8 mouse cellular contexts compared by ENCODE assay signal in the genomic region with DNA sequence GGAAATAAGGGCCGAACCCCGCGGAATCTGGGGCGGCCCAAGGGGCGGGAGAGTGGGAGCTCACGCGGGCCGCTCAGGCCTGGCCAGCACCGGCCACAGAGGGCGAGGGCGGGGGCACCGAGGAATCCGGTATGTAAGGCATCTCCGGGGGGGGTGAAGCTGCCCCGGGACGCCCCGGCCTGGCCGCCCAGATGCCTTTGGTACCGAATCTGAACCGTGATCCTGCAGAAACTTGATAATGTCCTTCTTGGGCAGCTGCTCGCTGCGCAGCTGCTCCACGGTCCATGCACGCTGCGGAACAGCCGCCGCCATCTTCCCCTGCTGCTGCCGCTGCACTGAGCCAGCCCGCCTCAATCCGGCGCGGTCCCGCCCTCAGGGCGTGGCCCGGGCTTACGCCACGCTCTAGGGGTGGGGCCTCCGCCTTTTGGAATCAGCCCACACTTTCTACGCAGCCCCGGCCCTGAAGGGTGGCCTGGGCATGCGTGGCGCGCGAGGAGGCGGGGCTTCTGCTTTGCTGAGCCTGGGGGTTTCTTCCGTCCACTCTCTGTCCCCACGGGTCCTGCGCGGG. TPM values are rescaled to one million over a fixed set of nuclear protein-coding genes. Genes with fewer than 3 reads are reported as not detected.
DNase-seq lines count a peak whose midpoint lies in the region; ATAC-seq and TF ChIP-seq lines count a peak whose summit lies in the region.

Gene Fkbp3, minus strand, starts transcription at position 397 of the 568 bp plus-strand sequence.

- H3K9me3 ChIP-seq in E14TG2a.4 (ENCODE audit: low read length), result no peaks in the 10 kb centered on the region
- no peaks in the 10 kb centered on the region for H3K9me3 ChIP-seq in forebrain, embryonic 12.5 days
- no peaks in the 10 kb centered on the region for H3K9me3 ChIP-seq in heart, postnatal 0 days (replicated peaks; ENCODE audit: control insufficient read depth, low read length)
- H3K9me3 ChIP-seq in liver, embryonic 16.5 days (replicated peaks; ENCODE audit: control insufficient read depth, low read length), result no peaks in the 10 kb centered on the region
- H3K9me3 ChIP-seq in neural tube, embryonic 13.5 days, result no peaks in the 10 kb centered on the region

- peak; percentile 84 for TF ChIP-seq POLR2A in testis, adult 2 months (IDR thresholded peaks at IDR 0.05; ENCODE audit: control insufficient read depth, low read depth, low read length)

- ATAC-seq in forebrain, embryonic 12.5 days (ENCODE audit: low FRiP score), result peak; percentile 99
- peak; percentile 99 for ATAC-seq in heart, postnatal 0 days (ENCODE audit: insufficient read depth, low read depth)
- peak; percentile 98 for ATAC-seq in liver, embryonic 16.5 days (ENCODE audit: low read depth)
- ATAC-seq in neural tube, embryonic 13.5 days (ENCODE audit: low read depth), result peak; percentile 99

- H3K4me3 ChIP-seq in E14TG2a.4 (replicated peaks; ENCODE audit: low read length), result peak within 1 kb of the TSS; percentile 97
- peak within 1 kb of the TSS; percentile 83 for H3K4me3 ChIP-seq in forebrain, embryonic 12.5 days (replicated peaks)
- H3K4me3 ChIP-seq in heart, postnatal 0 days (ENCODE audit: low read depth, low read length), result peak within 1 kb of the TSS; percentile 96
- H3K4me3 ChIP-seq in liver, embryonic 16.5 days (ENCODE audit: low read depth, low read length), result peak within 1 kb of the TSS; percentile 84
- peak within 1 kb of the TSS; percentile 87 for H3K4me3 ChIP-seq in neural tube, embryonic 13.5 days
- H3K4me3 ChIP-seq in testis, adult 2 months (ENCODE audit: control insufficient read depth, low read depth, low read length), result peak within 1 kb of the TSS; percentile 91

- H3K36me3 ChIP-seq in E14TG2a.4 (ENCODE audit: insufficient read depth, low read length), result peaks cover 55% of the 10 kb centered on the region
- H3K36me3 ChIP-seq in forebrain, embryonic 12.5 days (replicated peaks), result peaks cover 8% of the 10 kb centered on the region
- peaks cover under 1% of the 10 kb centered on the region; the same call in 1 of the 2 replicates for H3K36me3 ChIP-seq in heart, postnatal 0 days (replicated peaks; ENCODE audit: control insufficient read depth, insufficient read depth, low read length)
- peaks cover under 1% of the 10 kb centered on the region; the same call in 1 of the 2 replicates for H3K36me3 ChIP-seq in liver, embryonic 16.5 days (ENCODE audit: control insufficient read depth, insufficient read depth)
- peaks cover 8% of the 10 kb centered on the region for H3K36me3 ChIP-seq in neural tube, embryonic 13.5 days
- no peaks in the 10 kb centered on the region for H3K36me3 ChIP-seq in testis, adult 2 months (ENCODE audit: control insufficient read depth, insufficient read depth, low read length)

- TF ChIP-seq EP300 in heart, postnatal 0 days (IDR thresholded peaks at IDR 0.05; ENCODE audit: low read depth), result 0 out of 2 replicates have a peak, but pooled peaks have one; percentile 43

- no peak for TF ChIP-seq CTCF in E14TG2a.4 (conservative IDR thresholded peaks at IDR 0.05; ENCODE audit: low read length)
- TF ChIP-seq CTCF in heart, postnatal 0 days (IDR thresholded peaks at IDR 0.05; ENCODE audit: low read depth), result no peak
- TF ChIP-seq CTCF in testis, adult 2 months (IDR thresholded peaks at IDR 0.05; ENCODE audit: control insufficient read depth, insufficient read depth, insufficient replicate concordance, low read depth, low read length), result no peak

- peak within 1 kb of the TSS; percentile 94 for H3K9ac ChIP-seq in forebrain, embryonic 12.5 days
- H3K9ac ChIP-seq in heart, postnatal 0 days (replicated peaks; ENCODE audit: low read depth, low read length), result peak within 1 kb of the TSS; percentile 86
- H3K9ac ChIP-seq in liver, embryonic 16.5 days (ENCODE audit: low read depth, low read length), result peak within 1 kb of the TSS; percentile 77
- H3K9ac ChIP-seq in neural tube, embryonic 13.5 days, result peak within 1 kb of the TSS; percentile 95

- H3K27ac ChIP-seq in forebrain, embryonic 12.5 days, result peak within 1 kb of the TSS; percentile 91
- H3K27ac ChIP-seq in heart, postnatal 0 days (ENCODE audit: low read depth), result peak within 1 kb of the TSS; percentile 95
- H3K27ac ChIP-seq in liver, embryonic 16.5 days (ENCODE audit: low read length), result peak within 1 kb of the TSS; percentile 83
- peak within 1 kb of the TSS; percentile 94 for H3K27ac ChIP-seq in neural tube, embryonic 13.5 days (replicated peaks)
- peak within 1 kb of the TSS; percentile 97 for H3K27ac ChIP-seq in testis, adult 2 months (ENCODE audit: control insufficient read depth, insufficient read depth, low read depth, low read length)

- H3K4me1 ChIP-seq in E14TG2a.4 (replicated peaks; ENCODE audit: low read depth, low read length), result peaks cover 63% of the 10 kb centered on the region
- H3K4me1 ChIP-seq in forebrain, embryonic 12.5 days, result peaks cover 37% of the 10 kb centered on the region
- peaks cover 28% of the 10 kb centered on the region for H3K4me1 ChIP-seq in heart, postnatal 0 days (ENCODE audit: control insufficient read depth, insufficient read depth)
- peaks cover 31% of the 10 kb centered on the region for H3K4me1 ChIP-seq in liver, embryonic 16.5 days (ENCODE audit: control insufficient read depth, low read depth, low read length)
- H3K4me1 ChIP-seq in neural tube, embryonic 13.5 days (replicated peaks), result peaks cover 46% of the 10 kb centered on the region
- peaks cover 13% of the 10 kb centered on the region for H3K4me1 ChIP-seq in testis, adult 2 months (ENCODE audit: control insufficient read depth, insufficient read depth, low read length)

- DNase-seq in c-Kit-positive CD71-positive TER-119-positive erythroid progenitor cells, embryonic 14.5 days (ENCODE audit: low spot score), result peak; percentile 94
- DNase-seq in heart, postnatal 0 days (ENCODE audit: low spot score), result peak; percentile 95
- DNase-seq in kidney, postnatal 4 days, result peak; percentile 98 to 99

- WGBS in forebrain, embryonic 12.5 days, result under 1% methylated on average over 49 of the region's 49 CpGs
- under 1% methylated on average over 43 of the region's 49 CpGs for WGBS in heart, postnatal 0 days
- WGBS in liver, embryonic 16.5 days (ENCODE audit: insufficient replicate concordance), result under 1% methylated on average over 49 of the region's 49 CpGs
- WGBS in neural tube, embryonic 13.5 days, result under 1% methylated on average over 49 of the region's 49 CpGs

- peak within 1 kb of the TSS; percentile 82 for H3K4me2 ChIP-seq in forebrain, embryonic 12.5 days
- peak within 1 kb of the TSS; percentile 97 for H3K4me2 ChIP-seq in heart, postnatal 0 days (ENCODE audit: low read depth, low read length)
- peak within 1 kb of the TSS; percentile 96 for H3K4me2 ChIP-seq in liver, embryonic 16.5 days (ENCODE audit: low read depth, low read length)
- peak within 1 kb of the TSS; percentile 72 for H3K4me2 ChIP-seq in neural tube, embryonic 13.5 days

- H3K27me3 ChIP-seq in E14TG2a.4 (ENCODE audit: insufficient read depth, low read length), result no peaks in the 10 kb centered on the region
- no peaks in the 10 kb centered on the region for H3K27me3 ChIP-seq in forebrain, embryonic 12.5 days
- H3K27me3 ChIP-seq in heart, postnatal 0 days (ENCODE audit: control insufficient read depth, insufficient read depth, low read length), result no peaks in the 10 kb centered on the region
- H3K27me3 ChIP-seq in liver, embryonic 16.5 days (ENCODE audit: control insufficient read depth, insufficient read depth, low read depth, low read length), result no peaks in the 10 kb centered on the region
- no peaks in the 10 kb centered on the region for H3K27me3 ChIP-seq in neural tube, embryonic 13.5 days
- H3K27me3 ChIP-seq in testis, adult 2 months (ENCODE audit: control insufficient read depth, insufficient read depth, low read length), result no peaks in the 10 kb centered on the region

RNA-seq across cellular contexts. Expression of gene Fkbp3, which starts in this region (rescaled TPM):
- 660 and 664 TPM in 2 replicates for polyA plus RNA-seq in forebrain, embryonic 12.5 days (2016; fragmentation: Nextera tagmentation; extraction: Ambion mirVana)
- 200 and 520 TPM in 2 replicates for total RNA-seq in heart, postnatal 0 days (2014; rRNA removed; ENCODE audit: low replicate concordance)
- polyA plus RNA-seq in heart, postnatal 0 days (2015; fragmentation: Nextera tagmentation; extraction: Ambion mirVana), result 604 and 668 TPM in 2 replicates
- 101 and 105 TPM in 2 replicates for polyA plus RNA-seq in liver, embryonic 16.5 days (2015; fragmentation: Nextera tagmentation; extraction: Ambion mirVana)
- polyA plus RNA-seq in neural tube, embryonic 13.5 days (2015; fragmentation: Nextera tagmentation; extraction: Ambion mirVana), result 460 and 490 TPM in 2 replicates
- polyA plus RNA-seq in testis, adult 2 months (2012; rRNA removed), result 29.9 and 32.7 TPM in 2 replicates

Comparison
In these comparisons a context has a peak if more than half of its experiments do, and no peak if none do; other contexts are left out.
1. Peak in every context shown above with its lines: DNase-seq, ATAC-seq, H3K4me3 ChIP-seq and H3K27ac ChIP-seq.